Mouse (Mus musculus) small intestine, adult 2 months (tissue): ENCODE results near the gene Samt1.
"Not testable (repeated sequence)": the region's sequence is repeated elsewhere in the genome, so short reads cannot be mapped to it uniquely, and the experiment has no call there.

Experiments
- CTCF ChIP-seq: fragments of 200-500 bp; IDR thresholded peaks from 2 replicates; pipeline ENCODE4 v1.5.1; 2012; ENCODE audit warnings: low read depth, mild to moderate bottlenecking, control low read depth, inconsistent platforms, low read length, moderate library complexity, mixed read lengths; ENCODE audit not compliant: insufficient replicate concordance, insufficient read length; ENCODE audit errors: extremely low read depth
- POLR2A ChIP-seq: fragments of 200-500 bp; IDR thresholded peaks from 2 replicates; pipeline ENCODE4 v1.6.1; 2012; ENCODE audit warnings: low read depth, mild to moderate bottlenecking, control low read depth, inconsistent platforms, low read length, moderate library complexity

DNA sequence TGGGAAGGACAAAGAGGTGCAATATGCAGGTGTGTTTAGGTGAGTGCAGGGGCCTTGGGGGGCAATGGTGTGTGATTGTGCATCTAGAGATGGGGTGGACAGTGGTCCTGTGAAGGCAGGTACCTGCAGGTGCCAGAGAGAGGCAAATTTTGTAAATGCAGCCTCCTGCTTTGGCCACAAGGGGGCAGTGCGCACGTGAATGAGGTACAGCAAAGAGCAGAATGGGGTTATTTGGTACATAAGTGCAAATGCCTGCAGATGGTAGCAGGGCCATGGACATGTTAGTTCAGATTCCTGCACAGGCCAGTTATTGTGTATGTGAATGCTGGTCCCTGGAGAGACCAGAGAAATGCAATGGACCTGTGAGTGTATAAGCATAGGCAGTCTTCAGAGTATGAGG is 35.5 kb downstream of the Samt1 start:
- not testable (repeated sequence) for TF ChIP-seq CTCF, POLR2A
